Mouse (Mus musculus): ENCODE data around the gene Csf2ra. TPM values are rescaled to one million over a fixed set of nuclear protein-coding genes. Genes with fewer than 3 reads are reported as not detected.
"Not testable (repeated sequence)": the region's sequence is repeated elsewhere in the genome, so short reads cannot be mapped to it uniquely, and the experiment has no call there.

Gene Csf2ra
- total RNA-seq, 2 experiments from 2014 or later, result 0.71 to 2.2 TPM

DNA sequence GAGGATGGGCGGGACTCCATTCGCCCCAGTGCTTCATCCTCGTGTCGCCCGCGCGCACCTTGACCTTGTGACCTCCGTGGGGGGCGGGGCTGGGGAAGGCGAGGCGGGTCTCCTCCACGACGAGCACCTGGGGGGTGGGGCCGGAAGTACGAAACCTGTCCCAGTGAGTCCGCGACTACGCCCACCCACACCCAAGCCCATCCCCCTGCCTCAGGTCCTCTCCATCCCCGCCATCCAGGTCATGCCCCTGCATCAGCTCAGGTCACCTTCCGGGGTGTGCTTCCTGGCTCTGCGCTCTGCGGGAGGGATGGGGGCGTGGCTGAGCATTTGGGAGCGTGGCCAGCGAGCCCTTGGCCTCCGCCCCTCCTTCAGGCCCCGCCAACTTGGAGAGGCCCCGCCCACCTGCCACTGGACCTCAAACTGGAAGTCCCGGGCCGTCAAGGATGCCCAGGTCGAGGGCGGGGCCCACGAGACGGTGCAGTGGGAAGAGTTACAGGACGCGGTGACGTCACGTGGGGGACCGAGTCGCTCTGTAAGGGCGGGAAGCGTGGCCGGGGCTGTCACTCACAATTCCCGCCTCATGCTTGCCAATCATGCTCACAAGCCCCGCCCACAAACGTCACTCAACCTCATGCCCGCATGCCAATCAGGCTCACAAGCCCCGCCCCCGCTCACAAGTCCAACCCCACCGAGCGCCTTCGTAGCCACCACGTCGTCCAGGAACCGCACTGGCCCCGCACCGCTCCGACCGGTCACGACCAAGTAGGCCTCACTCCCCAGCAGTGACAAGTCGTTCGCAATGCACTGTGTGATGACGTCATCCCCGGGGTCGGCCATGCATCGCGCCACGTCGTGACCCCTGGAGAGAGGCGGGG lies 2.5 kb downstream of the Csf2ra start:
- DNase-seq, result peak; percentile 4 to 13
- intact Hi-C loops (cut with DNase I), result no loop called here

DNA sequence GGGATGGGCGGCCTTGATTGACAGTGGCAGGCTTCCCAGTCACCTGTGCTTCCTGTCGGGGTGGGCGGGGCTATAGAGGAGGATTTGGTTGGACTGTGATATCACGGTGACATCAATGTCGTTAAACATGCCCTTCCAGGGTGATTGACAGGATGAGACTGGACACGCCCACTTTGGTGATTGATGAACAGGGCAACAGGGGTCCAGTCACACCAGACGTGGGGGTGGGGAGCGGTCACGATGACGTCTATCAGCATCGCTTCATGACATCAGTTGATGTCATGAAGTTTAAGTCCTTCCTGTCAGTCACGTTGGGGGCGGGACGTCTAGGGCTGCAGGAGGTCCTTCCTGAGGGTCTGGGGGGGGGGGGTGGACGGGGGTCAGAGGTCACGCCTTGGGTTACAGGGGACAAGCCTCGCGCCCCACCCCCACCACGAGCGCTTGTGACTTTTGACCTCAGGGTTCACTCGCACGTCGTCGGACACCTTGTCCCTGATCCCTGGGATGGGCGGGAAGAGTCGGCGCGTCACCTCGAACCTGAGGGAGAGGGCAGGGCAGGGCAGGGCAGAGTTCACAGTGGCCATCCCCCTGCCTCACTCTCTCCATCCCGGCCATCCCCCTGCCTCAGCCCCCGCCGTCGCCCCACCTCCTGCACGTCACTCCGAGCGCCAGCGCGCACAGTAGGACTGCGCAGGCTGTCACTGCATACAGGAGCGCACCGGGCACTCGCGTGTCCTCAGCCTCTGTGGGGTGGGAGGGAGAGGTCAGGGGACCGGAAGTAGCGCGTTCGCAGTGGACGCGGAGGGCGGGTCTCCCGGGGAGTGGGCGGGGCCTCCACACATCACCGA lies 3.3 kb downstream of the Csf2ra start:
- no peak for DNase-seq
- intact Hi-C loops (cut with DNase I), result no loop called here

DNA sequence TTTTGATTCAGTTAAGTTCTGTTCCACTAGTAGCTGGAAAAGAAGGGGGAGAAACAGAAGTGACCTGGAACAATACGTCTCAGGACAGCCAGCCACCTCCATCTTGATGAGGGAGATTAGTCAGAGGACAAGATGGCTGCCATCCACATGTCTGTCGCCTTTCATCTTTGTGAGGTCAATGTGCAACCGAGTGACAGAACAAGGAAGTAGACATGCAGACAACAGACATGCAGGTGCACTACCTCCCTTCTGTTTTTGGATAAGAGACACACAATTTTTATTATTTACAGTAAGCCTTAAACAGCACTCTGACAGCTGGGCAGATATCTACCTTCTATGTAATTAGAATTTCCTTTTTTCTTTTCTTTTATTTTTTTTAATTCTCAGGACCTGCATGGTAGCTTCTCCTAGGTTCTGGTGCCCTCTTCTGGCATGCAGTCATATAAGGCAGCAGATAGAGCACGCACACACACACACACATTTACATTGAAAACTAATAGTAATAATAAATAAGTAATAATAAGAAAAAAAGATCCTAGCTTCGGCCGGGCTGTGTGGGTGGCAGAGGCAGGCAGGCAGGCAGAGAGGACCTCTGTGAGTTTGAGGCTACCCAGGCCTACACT lies 4.4 kb downstream of the Csf2ra start:
- DNase-seq, result no peak
- intact Hi-C loops (cut with DNase I), result no loop called here

DNA sequence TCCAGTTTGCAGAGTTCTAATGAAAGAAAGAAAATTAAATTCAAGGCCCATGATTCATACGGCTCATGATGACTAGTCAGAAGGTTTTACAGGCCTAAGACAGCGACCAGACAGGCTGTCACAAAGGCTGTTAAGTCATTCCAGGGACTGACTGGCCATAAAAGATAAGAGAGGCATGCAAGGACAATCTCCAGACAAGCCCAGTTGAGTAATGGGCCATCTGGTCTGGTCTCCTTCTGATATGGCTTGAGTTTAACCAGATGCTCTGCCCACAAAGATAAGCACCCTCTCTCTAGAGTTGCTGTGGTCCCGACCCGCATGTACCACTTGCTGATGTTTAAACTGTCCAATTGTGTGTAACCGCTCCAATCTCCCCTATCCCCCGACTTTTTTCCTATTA lies 20.7 kb downstream of the Csf2ra start:
- intact Hi-C loops (cut with DNase I); DNase-seq: not testable (repeated sequence)

DNA sequence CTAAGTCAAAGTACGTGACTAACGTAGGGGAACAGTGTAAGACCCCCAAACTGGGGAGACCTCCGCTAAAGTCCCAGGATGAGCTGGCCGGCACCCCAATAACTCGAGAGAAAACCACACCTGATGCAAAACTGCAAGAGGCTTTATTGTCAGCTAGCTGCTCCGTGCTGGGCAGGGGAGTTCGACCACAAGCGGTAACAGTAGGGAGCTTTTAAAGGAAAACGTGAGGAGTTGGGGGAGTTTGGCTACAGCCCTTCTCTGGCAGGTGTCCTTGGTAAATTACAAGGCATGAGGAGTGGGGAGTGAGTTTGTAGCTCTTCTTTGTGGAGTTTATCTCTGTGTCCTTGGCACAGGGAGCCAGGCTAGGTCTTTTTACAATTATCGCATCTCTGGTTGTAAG lies 28.4 kb downstream of the Csf2ra start:
- DNase-seq, result peak in 1 of 2 experiments; percentile 35
- intact Hi-C loops (cut with DNase I), result no loop called here

DNA sequence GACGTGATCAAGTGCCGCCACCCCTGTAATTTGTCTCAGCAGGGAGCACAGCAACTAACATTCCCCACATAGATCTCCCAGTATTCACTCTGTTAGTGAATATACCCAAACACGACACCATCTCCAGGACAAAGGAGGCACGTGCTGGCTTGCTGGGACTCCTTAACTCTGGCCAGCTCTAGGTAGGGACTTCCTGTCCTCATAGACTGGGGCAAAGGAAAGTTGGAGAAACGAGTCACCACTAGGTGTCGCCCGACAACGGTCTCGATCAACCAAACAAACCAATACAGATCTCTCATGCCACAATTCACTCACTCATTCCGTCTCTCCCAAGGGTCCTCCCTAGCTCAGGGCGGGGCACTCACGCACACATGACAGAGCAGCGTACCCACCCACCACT lies 28.9 kb downstream of the Csf2ra start:
- DNase-seq, result peak; percentile 74 to 75
- intact Hi-C loops (cut with DNase I), result no loop called here

DNA sequence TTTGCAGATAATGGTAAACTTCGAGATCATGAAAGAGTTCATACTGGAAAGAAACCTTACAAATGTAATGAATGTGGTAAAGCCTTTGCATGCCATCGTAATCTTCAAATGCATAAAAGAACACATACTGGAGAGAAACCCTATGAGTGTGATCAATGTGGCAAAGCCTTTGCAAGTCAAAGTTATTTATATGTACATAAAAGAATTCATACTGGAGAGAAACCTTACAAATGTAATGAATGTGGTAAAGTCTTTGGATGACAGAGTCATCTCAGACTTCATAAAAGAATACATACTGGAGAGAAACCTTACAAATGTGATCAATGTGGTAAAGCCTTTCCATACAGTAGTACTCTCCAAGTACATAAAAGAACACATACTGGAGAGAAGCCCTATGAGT lies 44.6 kb downstream of the Csf2ra start, which contains the start of gene Gm6020:
Gene Gm6020 (plus strand): TSS at position 301 of the 400 bp plus-strand sequence.
- DNase-seq; intact Hi-C loops (cut with DNase I): not testable (repeated sequence)

DNA sequence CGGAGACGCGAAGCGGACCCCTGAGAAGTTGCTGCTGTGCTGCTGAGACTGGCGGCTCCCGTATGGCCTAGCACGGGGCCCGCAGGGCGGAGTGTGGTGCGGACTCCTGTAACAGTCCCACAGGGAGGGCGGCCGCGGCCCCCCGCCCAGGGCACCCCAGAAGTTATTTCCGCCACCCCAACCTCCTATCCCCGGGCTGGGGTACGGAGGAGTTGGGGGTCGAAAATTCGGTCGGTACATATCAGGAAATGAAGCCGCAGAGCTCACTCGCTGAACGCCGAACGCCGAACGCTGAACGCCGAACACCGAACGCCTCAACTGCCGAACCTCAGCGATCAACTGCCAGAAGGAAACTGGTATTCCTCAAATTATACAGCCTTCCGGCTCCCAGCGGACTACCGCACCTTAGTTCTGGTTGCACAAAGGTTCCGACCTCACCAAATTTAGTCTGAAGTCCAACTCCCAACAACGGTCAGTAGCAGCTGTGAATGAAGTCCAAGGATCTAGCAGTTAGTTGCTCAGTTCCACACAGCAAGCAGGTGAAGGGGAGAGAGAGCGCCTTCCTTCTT lies 52.4 kb downstream of the Csf2ra start, which contains the start of gene Gm7102:
Gene Gm7102 (minus strand): TSS at position 554 of the 569 bp plus-strand sequence.
- intact Hi-C loops (cut with DNase I), result no loop called here
- no peak for DNase-seq

Other genes starting within 250 kb of the Csf2ra start
- gene Zfp950, start 87.6 kb downstream of the Csf2ra start, total RNA-seq (2021), result 1 to 10 TPM; 3.6 to 6.7 TPM
- not detected for gene Gm7102, start 52.1 kb downstream of the Csf2ra start, total RNA-seq (2021)
- not detected for gene Gm6020, start 44.5 kb downstream of the Csf2ra start, total RNA-seq (2021)
- gene Gm21060, start 68.6 kb upstream of the Csf2ra start, total RNA-seq (2021), result not detected